Comparison of ENCODE assay signal across 9 mouse cellular contexts in the genomic region with DNA sequence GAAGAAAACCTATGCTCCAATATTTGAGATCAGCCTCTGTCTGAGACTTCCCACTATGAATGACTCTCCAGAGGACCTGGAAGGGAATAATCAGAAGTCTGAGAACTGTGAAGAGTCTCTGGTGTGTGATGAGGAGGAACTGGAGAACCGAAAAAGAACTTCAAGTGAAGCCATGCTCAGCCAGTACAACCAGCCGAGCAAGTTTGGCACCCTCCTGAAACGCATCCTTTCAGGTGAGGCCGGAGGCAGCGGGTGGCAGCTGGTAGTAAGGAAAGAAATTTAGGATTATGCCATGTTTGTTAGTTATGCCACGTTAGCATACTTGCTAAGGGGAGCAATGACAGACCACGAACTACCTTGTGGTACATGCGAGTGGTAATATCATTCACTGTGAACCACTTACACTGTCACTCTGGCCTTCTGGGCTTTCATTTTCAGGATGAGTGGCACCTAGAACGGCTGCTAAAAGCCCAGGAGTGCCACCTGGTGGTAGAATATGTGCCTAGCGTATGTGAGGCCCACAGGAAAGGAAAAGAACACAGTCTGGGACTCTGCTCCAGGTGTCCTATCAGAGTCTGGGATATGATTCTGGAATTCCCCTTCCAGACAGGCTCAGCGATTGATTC. TPM values are rescaled to one million over a fixed set of nuclear protein-coding genes. Genes with fewer than 3 reads are reported as not detected.
DNase-seq lines count a peak whose midpoint lies in the region; ATAC-seq and TF ChIP-seq lines count a peak whose summit lies in the region.
"Had no signal": no experiment of that assay in that cellular context is flagged by ENCODE, and none has a peak within 500 bp of the region (broad histone marks: within the 10 kb centered on the region; RNA-seq: fewer than 3 reads in every experiment).

No protein-coding gene starts in this region.

- no peak overlapping the region for H3K9ac ChIP-seq in CH12.LX (ENCODE audit: insufficient read depth, low read depth)
- H3K9ac ChIP-seq in liver, embryonic 14.5 days (replicated peaks) = no peak overlapping the region
- H3K9ac ChIP-seq: limb, embryonic 15.5 days had no signal

- peak; percentile 92 for TF ChIP-seq RAD21 in CH12.LX (IDR thresholded peaks at IDR 0.05; ENCODE audit: low read depth, low read length)

- H3K36me3 ChIP-seq in CH12.LX (replicated peaks in 1 of 2; ENCODE audit: control insufficient read depth in 1 of 2, insufficient read depth in 1 of 2, low read length in 1 of 2) = no peaks in the 10 kb centered on the region
- no peaks in the 10 kb centered on the region for H3K36me3 ChIP-seq in liver, embryonic 14.5 days (replicated peaks; ENCODE audit: control insufficient read depth, insufficient read depth, low read depth)
- H3K36me3 ChIP-seq: limb, embryonic 15.5 days had no signal

- DNase-seq in CH12.LX (ENCODE audit: extremely low read depth) = peak; percentile 93
- peak; percentile 52 to 62 for DNase-seq in adrenal gland, adult 18-20 months (ENCODE audit: low spot score in 2 of 2)
- peak; percentile 80 for DNase-seq in embryo, embryonic 10 days (ENCODE audit: low spot score)
- DNase-seq in gastrocnemius, postnatal 14 days = peak; percentile 58
- peak; percentile 85 for DNase-seq in kidney, postnatal 10 days
- DNase-seq in liver, embryonic 14.5 days (ENCODE audit: low read depth in 3 of 3, low spot score in 3 of 3) = peak; percentile 14 to 35 (median 34)
- peak; percentile 49 for DNase-seq in ovary, postnatal 36 days (ENCODE audit: low spot score)
- peak; percentile 50 to 53 for DNase-seq in thymus, postnatal 36 days

- in situ Hi-C loops in CH12.LX (cut with MboI; ENCODE audit: low pct_ligation_motif_present, low pct_unique_long_range_greater_than_20kb, low sequenced_read_pairs) = no loop called here

- peak; percentile 71 for TF ChIP-seq EP300 in CH12.LX (IDR thresholded peaks at IDR 0.05; ENCODE audit: low read length)
- no peak for TF ChIP-seq EP300 in liver, embryonic 14.5 days (IDR thresholded peaks at IDR 0.05; ENCODE audit: low read depth)

- peak overlapping the region; percentile 87 for H3K4me2 ChIP-seq in CH12.LX (ENCODE audit: insufficient read depth, low read depth, poor library complexity, severe bottlenecking)
- H3K4me2 ChIP-seq in liver, embryonic 14.5 days (ENCODE audit: low read depth) = no peak overlapping the region
- H3K4me2 ChIP-seq: limb, embryonic 15.5 days had no signal

- peak; percentile 77 to 95 for TF ChIP-seq CTCF in CH12.LX (conservative IDR thresholded peaks at IDR 0.05 in 1 of 2, IDR thresholded peaks at IDR 0.05 in 1 of 2; ENCODE audit: low read depth in 2 of 2, low read length in 2 of 2)
- peak; percentile 80 for TF ChIP-seq CTCF in liver, embryonic 14.5 days (IDR thresholded peaks at IDR 0.05; ENCODE audit: low read depth)

- dilution Hi-C loops in CH12.LX (cut with MboI; ENCODE audit: extremely low pct_ligation_motif_present, extremely low pct_unique_long_range_greater_than_20kb, low sequenced_read_pairs) = no loop called here

- whole genome bisulfite sequencing in liver, embryonic 14.5 days (ENCODE audit: insufficient replicate concordance) = 36% methylated on average over 11 of the region's 11 CpGs

- ATAC-seq in liver, embryonic 14.5 days (ENCODE audit: insufficient read depth) = no peak

- H3K4me3 ChIP-seq in CH12.LX (replicated peaks in 1 of 3; ENCODE audit: low read depth in 2 of 3, low read length in 2 of 3, poor library complexity in 1 of 3) = peak overlapping the region; percentile 3 to 37 (median 28)
- no peak overlapping the region for H3K4me3 ChIP-seq in liver, embryonic 14.5 days (ENCODE audit: insufficient read depth in 1 of 2, low read depth in 2 of 2, low read length in 2 of 2)
- H3K4me3 ChIP-seq: limb, embryonic 15.5 days had no signal

- TF ChIP-seq POLR2A in CH12.LX (IDR thresholded peaks at IDR 0.05; ENCODE audit: low read depth, low read length) = no peak

- peaks cover 0 to 15% of the 10 kb centered on the region in 2 experiments; a peak in 2 of 4 replicates for H3K4me1 ChIP-seq in CH12.LX (ENCODE audit: control insufficient read depth in 1 of 2, insufficient read depth in 2 of 2)
- no peaks in the 10 kb centered on the region for H3K4me1 ChIP-seq in liver, embryonic 14.5 days (replicated peaks; ENCODE audit: control insufficient read depth in 2 of 2, insufficient read depth in 2 of 2, low read length in 1 of 2)
- H3K4me1 ChIP-seq: limb, embryonic 15.5 days had no signal

- intact Hi-C loops in gastrocnemius, postnatal 14 days (cut with DNase I; ENCODE audit: low total_unique reads) = loop anchor here (10.0 kb wide), 1 partner anchor 341 kb away; no protein-coding TSS in a partner anchor

- H3K79me2 ChIP-seq in CH12.LX (replicated peaks; ENCODE audit: control insufficient read depth, extremely low read depth, insufficient read depth, poor library complexity, severe bottlenecking) = no peaks in the 10 kb centered on the region

- no peaks in the 10 kb centered on the region for H3K9me3 ChIP-seq in CH12.LX (replicated peaks; ENCODE audit: low read length)
- H3K9me3 ChIP-seq in liver, embryonic 14.5 days (ENCODE audit: control insufficient read depth, low read length) = no peaks in the 10 kb centered on the region
- H3K9me3 ChIP-seq: limb, embryonic 15.5 days had no signal

- H3K27ac ChIP-seq in CH12.LX (ENCODE audit: insufficient read depth, low read depth) = no peak overlapping the region
- H3K27ac ChIP-seq in liver, embryonic 14.5 days = no peak overlapping the region
- H3K27ac ChIP-seq: limb, embryonic 15.5 days had no signal

- no peaks in the 10 kb centered on the region for H3K27me3 ChIP-seq in CH12.LX (replicated peaks)
- no peaks in the 10 kb centered on the region for H3K27me3 ChIP-seq in liver, embryonic 14.5 days (ENCODE audit: control insufficient read depth, insufficient read depth, low read length)

TF ChIP-seq in CH12.LX, 34 proteins besides CTCF, POLR2A, EP300 and RAD21 (continues in another document):
- TF ChIP-seq ZKSCAN1 (IDR thresholded peaks at IDR 0.05; ENCODE audit: borderline replicate concordance, low read depth, low read length) = no peak
- TF ChIP-seq TBP (conservative IDR thresholded peaks at IDR 0.05; ENCODE audit: low read depth, low read length) = 0 out of 2 replicates have a peak, but pooled peaks have one; percentile 41
- TF ChIP-seq ZC3H11A (IDR thresholded peaks at IDR 0.05; ENCODE audit: low read depth, low read length) = 0 out of 2 replicates have a peak, but pooled peaks have one; percentile 9
- TF ChIP-seq MAX (IDR thresholded peaks at IDR 0.05; ENCODE audit: low read length) = 0 out of 2 replicates have a peak, but pooled peaks have one; percentile 50
- no peak for TF ChIP-seq UBTF (IDR thresholded peaks at IDR 0.05; ENCODE audit: low read depth, low read length)
- no peak for TF ChIP-seq KAT2A (IDR thresholded peaks at IDR 0.05; ENCODE audit: insufficient replicate concordance, low read length)
- TF ChIP-seq JUND (conservative IDR thresholded peaks at IDR 0.05; ENCODE audit: low read depth, low read length) = peak; percentile 85
- no peak for TF ChIP-seq GABPA (IDR thresholded peaks at IDR 0.05; ENCODE audit: insufficient replicate concordance, low read depth, low read length)
- TF ChIP-seq MAZ (IDR thresholded peaks at IDR 0.05; ENCODE audit: low read depth, low read length) = no peak
- TF ChIP-seq POLR2AphosphoS2 (IDR thresholded peaks at IDR 0.05; ENCODE audit: low read depth, low read length) = no peak
- TF ChIP-seq JUN (IDR thresholded peaks at IDR 0.05; ENCODE audit: insufficient read depth, low read depth, low read length) = peak; percentile 43; the same call in 1 of the 2 replicates
- TF ChIP-seq HCFC1 (IDR thresholded peaks at IDR 0.05; ENCODE audit: low read depth, low read length) = 0 out of 2 replicates have a peak, but pooled peaks have one; percentile 22
- TF ChIP-seq BHLHE40 (IDR thresholded peaks at IDR 0.05; ENCODE audit: low read depth, low read length) = 0 out of 2 replicates have a peak, but pooled peaks have one; percentile 39
- TF ChIP-seq PAX5 (IDR thresholded peaks at IDR 0.05; ENCODE audit: low read length) = no peak
- no peak for TF ChIP-seq ZMIZ1 (IDR thresholded peaks at IDR 0.05; ENCODE audit: low read depth, low read length)
- TF ChIP-seq ZNF384 (IDR thresholded peaks at IDR 0.05; ENCODE audit: low read depth, low read length) = no peak
- TF ChIP-seq MEF2A (IDR thresholded peaks at IDR 0.05; ENCODE audit: borderline replicate concordance, low read depth, low read length) = peak; percentile 41; the same call in 1 of the 2 replicates
- TF ChIP-seq ELF1 (IDR thresholded peaks at IDR 0.05; ENCODE audit: low read depth, low read length) = no peak
- no peak for TF ChIP-seq USF2 (conservative IDR thresholded peaks at IDR 0.05; ENCODE audit: low read depth, low read length)
- no peak for TF ChIP-seq E2F4 (IDR thresholded peaks at IDR 0.05; ENCODE audit: insufficient replicate concordance, low read depth, low read length)
- peak; percentile 91 for TF ChIP-seq SMC3 (IDR thresholded peaks at IDR 0.05; ENCODE audit: low read depth, low read length)
- TF ChIP-seq RCOR1 (conservative IDR thresholded peaks at IDR 0.05; ENCODE audit: low read depth, low read length) = no peak
- TF ChIP-seq NRF1 (IDR thresholded peaks at IDR 0.05; ENCODE audit: low read depth, low read length) = no peak
- no peak for TF ChIP-seq ETS1 (conservative IDR thresholded peaks at IDR 0.05; ENCODE audit: low read depth, low read length)
- TF ChIP-seq MYC (IDR thresholded peaks at IDR 0.05; ENCODE audit: low read depth, low read length) = peak; percentile 68; the same call in 1 of the 2 replicates
- TF ChIP-seq MXI1 (IDR thresholded peaks at IDR 0.05; ENCODE audit: low read depth, low read length) = no peak
- no peak for TF ChIP-seq CHD2 (IDR thresholded peaks at IDR 0.05; ENCODE audit: low read length)
- peak; percentile 97 for TF ChIP-seq IRF4 (IDR thresholded peaks at IDR 0.05; ENCODE audit: low read depth, low read length)
- 0 out of 2 replicates have a peak, but pooled peaks have one; percentile 42 for TF ChIP-seq TCF12 (IDR thresholded peaks at IDR 0.05; ENCODE audit: low read depth, low read length)
- no peak for TF ChIP-seq CHD1 (IDR thresholded peaks at IDR 0.05; ENCODE audit: low read depth, low read length)
- TF ChIP-seq USF1 (IDR thresholded peaks at IDR 0.05; ENCODE audit: low read depth, low read length) = no peak
- no peak for TF ChIP-seq SIN3A (IDR thresholded peaks at IDR 0.05; ENCODE audit: low read length)
- TF ChIP-seq NELFE (IDR thresholded peaks at IDR 0.05; ENCODE audit: low read depth, low read length) = no peak

RNA-seq across cellular contexts. Expression of gene Dnah14, which starts 39.6 kb away (rescaled TPM):
- total RNA-seq in CH12.LX (2012; rRNA removed) (0.98 and 1.0 TPM in 2 replicates), CH12.LX (2014; rRNA removed) (0.03 TPM in 2 replicates)
- polyA plus RNA-seq in CH12.LX (2012; ENCODE audit: insufficient read length, low read depth) = 0.57 and 0.74 TPM in 2 replicates
- not detected for total RNA-seq in adrenal gland, adult 18-20 months (2021)
- under 1 TPM; 0.24 to 0.37 TPM for total RNA-seq in gastrocnemius, postnatal 14 days (2021)
- 0.03 TPM in 1 of 2 replicates, not detected in the other for polyA plus RNA-seq in liver, embryonic 14.5 days (2012; rRNA removed)
- polyA plus RNA-seq in liver, embryonic 14.5 days (2014; fragmentation: Nextera tagmentation; extraction: Ambion mirVana) = 5.0 and 5.6 TPM in 2 replicates

Comparison
In these comparisons a context has a peak if more than half of its experiments do, and no peak if none do; other contexts are left out.
1. DNase-seq: peak in every context shown above with its lines; median percentile 93 in CH12.LX; 85 in kidney, postnatal 10 days; 80 in embryo, embryonic 10 days; 58 in gastrocnemius, postnatal 14 days; 57 in adrenal gland, adult 18-20 months; 52 in thymus, postnatal 36 days; 49 in ovary, postnatal 36 days; 34 in liver, embryonic 14.5 days.
2. H3K4me3 ChIP-seq: peak in CH12.LX (3 of 3); none in liver, embryonic 14.5 days (0 of 2).